Comparison of ENCODE assay signal across 25 mouse cellular contexts in the genomic region with DNA sequence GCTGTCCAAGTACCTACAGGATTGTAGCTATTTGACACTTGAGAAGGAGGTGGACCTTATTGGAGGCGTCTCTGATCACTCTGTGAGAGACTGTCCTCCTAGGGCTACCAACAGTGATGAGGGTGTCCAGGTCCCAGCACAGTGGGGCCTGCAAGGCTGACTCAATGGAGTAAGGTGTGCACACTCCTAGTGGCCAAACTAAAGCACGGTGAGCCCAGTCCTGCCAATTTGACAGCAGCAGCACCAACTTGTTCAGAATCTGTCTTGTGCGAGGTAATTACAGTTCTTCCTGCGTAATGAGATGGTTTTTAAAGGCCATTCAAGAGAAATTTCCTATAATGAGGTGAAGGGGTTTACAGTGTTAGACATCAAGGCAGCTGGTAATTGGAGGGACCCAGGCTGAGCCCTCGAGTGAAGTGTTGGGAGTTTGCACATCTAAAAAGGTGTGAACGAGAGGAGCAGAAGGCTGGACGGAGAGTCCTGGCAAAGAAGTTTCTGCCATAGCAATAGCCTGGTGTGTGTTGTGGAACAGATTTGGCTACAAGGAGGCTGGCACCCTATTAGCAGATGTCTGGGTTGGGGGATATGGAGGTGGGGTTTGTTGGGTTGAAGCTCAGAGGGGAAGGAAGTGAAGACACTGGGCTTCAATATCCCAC.
"Had no signal": no experiment of that assay in that cellular context is flagged by ENCODE, and none has a peak within 500 bp of the region (broad histone marks: within the 10 kb centered on the region; RNA-seq: fewer than 3 reads in every experiment).

No protein-coding gene starts in this region.

- H3K4me1 ChIP-seq: heart, embryonic 10.5 days; heart, embryonic 12.5 days; liver, embryonic 12.5 days had no signal

- H3K36me3 ChIP-seq: heart, embryonic 10.5 days; heart, embryonic 12.5 days; hindbrain, embryonic 13.5 days; hindbrain, embryonic 15.5 days; kidney, embryonic 15.5 days; limb, embryonic 13.5 days; limb, embryonic 15.5 days; liver, embryonic 12.5 days had no signal

- H3K27me3 ChIP-seq: hindbrain, embryonic 15.5 days; kidney, embryonic 15.5 days; limb, embryonic 13.5 days; limb, embryonic 15.5 days had no signal

- H3K4me3 ChIP-seq: heart, embryonic 10.5 days; heart, embryonic 12.5 days; hindbrain, embryonic 13.5 days; hindbrain, embryonic 15.5 days; kidney, embryonic 15.5 days; limb, embryonic 13.5 days; limb, embryonic 15.5 days; liver, embryonic 12.5 days had no signal

- H3K4me2 ChIP-seq: heart, embryonic 12.5 days; hindbrain, embryonic 13.5 days; hindbrain, embryonic 15.5 days; kidney, embryonic 15.5 days; limb, embryonic 13.5 days; limb, embryonic 15.5 days; liver, embryonic 12.5 days had no signal

- DNase-seq: gastrocnemius, postnatal 10 days; gastrocnemius, postnatal 25 days; heart, adult 18-20 months; heart, postnatal 10 days; kidney, adult 11 months; kidney, adult 2 months; kidney, adult 9 months; kidney, postnatal 14 days; kidney, postnatal 36 days; layer of hippocampus, adult 9-11 months; layer of hippocampus, postnatal 36 days; left cerebral cortex, postnatal 4 days; lung, adult 18-20 months had no signal

- H3K27ac ChIP-seq: heart, embryonic 10.5 days; hindbrain, embryonic 13.5 days; hindbrain, embryonic 15.5 days; hindbrain, postnatal 0 days; kidney, embryonic 15.5 days; kidney, postnatal 0 days; limb, embryonic 13.5 days; limb, embryonic 15.5 days; liver, embryonic 12.5 days; liver, embryonic 14.5 days had no signal

- ATAC-seq: hindbrain, postnatal 0 days; intestine, embryonic 16.5 days; liver, embryonic 12.5 days had no signal

- H3K9me3 ChIP-seq: heart, embryonic 10.5 days; heart, embryonic 12.5 days; hindbrain, embryonic 13.5 days; hindbrain, embryonic 15.5 days; kidney, embryonic 15.5 days; limb, embryonic 13.5 days; limb, embryonic 15.5 days; liver, embryonic 12.5 days had no signal

- H3K9ac ChIP-seq: heart, embryonic 12.5 days; hindbrain, embryonic 13.5 days; hindbrain, embryonic 15.5 days; kidney, embryonic 15.5 days; limb, embryonic 13.5 days; limb, embryonic 15.5 days; liver, embryonic 12.5 days; liver, embryonic 14.5 days had no signal
